Mouse (Mus musculus) C2C12 (cell line): Measurements from ENCODE around the gene Rnf32. TPM values are rescaled to one million over a fixed set of nuclear protein-coding genes. Genes with fewer than 3 reads are reported as not detected.

Experiments
- H3K27me3 ChIP-seq: one replicate; pipeline ENCODE4 v1.6.1; 2011; ENCODE audit not compliant: control insufficient read depth, insufficient read depth, insufficient read length
- H3K36me3 ChIP-seq: one replicate; pipeline ENCODE4 v1.6.1; 2011; ENCODE audit not compliant: control insufficient read depth, insufficient read depth
- H3K4me3 ChIP-seq: one replicate; pipeline ENCODE4 v1.5.1; 2011; ENCODE audit warnings: mild to moderate bottlenecking, control low read depth; ENCODE audit not compliant: poor library complexity, insufficient read depth, severe bottlenecking
- H3K79me2 ChIP-seq: one replicate; pipeline ENCODE4 v1.6.1; 2011; ENCODE audit not compliant: control insufficient read depth, insufficient read depth
- H3K79me3 ChIP-seq: one replicate; pipeline ENCODE4 v1.6.1; 2011; ENCODE audit warnings: low read depth, control low read depth
- H3ac ChIP-seq: one replicate; pipeline ENCODE3; 2011; ENCODE audit warnings: low read depth; ENCODE audit not compliant: control insufficient read depth, insufficient read length
- CEBPB ChIP-seq: IDR thresholded peaks from one replicate; pipeline ENCODE4 v1.6.1; 2011; ENCODE audit warnings: low read depth, mild to moderate bottlenecking, control low read depth, moderate library complexity
- CTCF ChIP-seq: IDR thresholded peaks from one replicate; pipeline ENCODE4 v1.5.1; 2011; ENCODE audit not compliant: control insufficient read depth, insufficient read depth, insufficient read length
- FOSL1 ChIP-seq: IDR thresholded peaks from one replicate; pipeline ENCODE4 v1.8.0; 2011; ENCODE audit warnings: mild to moderate bottlenecking, low read length; ENCODE audit not compliant: poor library complexity, insufficient read depth, severe bottlenecking
- MAX ChIP-seq: IDR thresholded peaks from one replicate; pipeline ENCODE4 v1.6.1; 2011; ENCODE audit warnings: mild to moderate bottlenecking, control low read depth
- MYOD1 ChIP-seq: IDR thresholded peaks from one replicate; pipeline ENCODE4 v1.6.1; 2011; ENCODE audit warnings: low read depth; ENCODE audit not compliant: control insufficient read depth, insufficient read length
- MYOG ChIP-seq: IDR thresholded peaks from one replicate; pipeline ENCODE4 v1.6.1; 2011; ENCODE audit not compliant: control insufficient read depth, insufficient read length; ENCODE audit errors: extremely low read depth
- USF1 ChIP-seq: IDR thresholded peaks from one replicate; pipeline ENCODE4 v1.6.1; 2011; ENCODE audit warnings: low read depth, mild to moderate bottlenecking, control low read depth, moderate library complexity
- polyA plus RNA-seq: library from polyadenylated mRNA; unstranded; fragments of >200 nt; fragmentation: generic; extraction: Trizol; gene quantifications from one replicate; pipeline ENCODE4 v1.2.1, GENCODE M21; 2012; ENCODE audit warnings: missing spikeins

Gene Rnf32
- polyA plus RNA-seq, 1 experiment, result 0.48 TPM

DNA sequence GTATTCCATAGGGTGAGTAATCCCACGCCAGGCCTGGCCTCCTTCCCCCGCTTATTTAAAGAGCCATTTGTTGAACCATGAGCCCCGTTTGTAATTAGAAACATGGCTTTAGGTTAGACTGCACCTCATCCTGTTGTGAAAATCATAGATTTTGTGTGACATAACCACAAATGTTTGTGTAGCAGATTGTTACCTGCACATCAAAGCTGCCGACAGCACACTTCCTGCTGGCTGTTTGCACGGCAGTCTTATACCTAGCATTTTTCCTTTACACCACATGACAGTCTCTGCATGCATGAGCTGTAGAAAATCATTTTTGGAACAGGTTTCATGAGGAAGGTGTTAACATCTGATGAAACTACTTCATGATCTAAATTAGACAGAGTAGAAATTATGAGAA lies 9.9 kb downstream of the Rnf32 start:
- H3K79me2 ChIP-seq, result no peaks in the 10 kb centered on the region
- no peaks in the 10 kb centered on the region for H3K79me3 ChIP-seq
- H3ac ChIP-seq, result no peak overlapping the region
- no peak for TF ChIP-seq MAX
- no peak for TF ChIP-seq MYOD1
- no peak for TF ChIP-seq CEBPB
- no peak for TF ChIP-seq CTCF
- no peak for TF ChIP-seq FOSL1
- TF ChIP-seq MYOG, result no peak
- TF ChIP-seq USF1, result no peak
- no peaks in the 10 kb centered on the region for H3K27me3 ChIP-seq
- no peaks in the 10 kb centered on the region for H3K36me3 ChIP-seq
- no peak overlapping the region for H3K4me3 ChIP-seq

- Histone ChIP-seq H3K36me3 (no peaks in the 10 kb centered on the region), H3K79me2 (no peaks in the 10 kb centered on the region), H3K27me3 (no peaks in the 10 kb centered on the region), H3K79me3 (no peaks in the 10 kb centered on the region), H3K4me3 (no peak overlapping the region), H3ac (no peak overlapping the region)
- TF ChIP-seq CEBPB (no peak), MAX (no peak), USF1 (no peak), MYOD1 (no peak), CTCF (no peak)
Observed at GRCm38 (mm10) chr5:29211980-29212555, 16.3 kb downstream of the Rnf32 start.

- Histone ChIP-seq H3K4me3 (no peak overlapping the region), H3K79me3 (no peaks in the 10 kb centered on the region), H3ac (no peak overlapping the region), H3K27me3 (no peaks in the 10 kb centered on the region), H3K79me2 (no peaks in the 10 kb centered on the region), H3K36me3 (no peaks in the 10 kb centered on the region)
- TF ChIP-seq CTCF, result no peak
- TF ChIP-seq CEBPB, result no peak
- no peak for TF ChIP-seq MAX
- no peak for TF ChIP-seq FOSL1
- no peak for TF ChIP-seq MYOG
- TF ChIP-seq USF1, result no peak
- no peak for TF ChIP-seq MYOD1
Observed at GRCm38 (mm10) chr5:29217997-29218396, 22.2 kb downstream of the Rnf32 start.

GRCm38 (mm10) chr5:29224089-29224488 lies 28.3 kb downstream of the Rnf32 start:
- H3K36me3 ChIP-seq, result no peaks in the 10 kb centered on the region
- H3K27me3 ChIP-seq, result no peaks in the 10 kb centered on the region
- H3K79me2 ChIP-seq, result no peaks in the 10 kb centered on the region
- no peaks in the 10 kb centered on the region for H3K79me3 ChIP-seq
- no peak overlapping the region for H3ac ChIP-seq
- TF ChIP-seq MAX (no peak), CEBPB (no peak), CTCF (no peak)
- H3K4me3 ChIP-seq, result no peak overlapping the region

GRCm38 (mm10) chr5:29230481-29230880 lies 34.7 kb downstream of the Rnf32 start:
- Histone ChIP-seq H3K27me3 (no peaks in the 10 kb centered on the region), H3K36me3 (no peaks in the 10 kb centered on the region), H3K79me2 (no peaks in the 10 kb centered on the region), H3ac (no peak overlapping the region), H3K79me3 (no peaks in the 10 kb centered on the region), H3K4me3 (no peak overlapping the region)
- no peak for TF ChIP-seq CTCF
- no peak for TF ChIP-seq MYOD1
- TF ChIP-seq FOSL1, result no peak
- TF ChIP-seq MAX, result no peak
- no peak for TF ChIP-seq USF1
- TF ChIP-seq CEBPB, result no peak
- no peak for TF ChIP-seq MYOG

- no peak overlapping the region for H3ac ChIP-seq
- no peaks in the 10 kb centered on the region for H3K79me2 ChIP-seq
- H3K36me3 ChIP-seq, result no peaks in the 10 kb centered on the region
- TF ChIP-seq MAX, result no peak
- H3K4me3 ChIP-seq, result no peak overlapping the region
- no peaks in the 10 kb centered on the region for H3K79me3 ChIP-seq
- no peaks in the 10 kb centered on the region for H3K27me3 ChIP-seq
Observed at GRCm38 (mm10) chr5:29238379-29238778, 42.6 kb downstream of the Rnf32 start.

- H3ac ChIP-seq, result no peak overlapping the region
- no peaks in the 10 kb centered on the region for H3K27me3 ChIP-seq
- no peaks in the 10 kb centered on the region for H3K79me2 ChIP-seq
- no peak overlapping the region for H3K4me3 ChIP-seq
- no peaks in the 10 kb centered on the region for H3K79me3 ChIP-seq
- no peaks in the 10 kb centered on the region for H3K36me3 ChIP-seq
- TF ChIP-seq MYOG (no peak), MAX (no peak), FOSL1 (no peak), MYOD1 (no peak), CEBPB (no peak), USF1 (no peak), CTCF (no peak)
Observed at GRCm38 (mm10) chr5:29244769-29245168, 49.0 kb downstream of the Rnf32 start.
